Mouse (Mus musculus): ENCODE measurements at regions not wholly inside any gene's neighbourhood (a gene's known extent, or its start where the extent isn't known, plus 50 kb on each side); places are given as distances from the start of the nearest gene placed in this dataset.

GRCm38 (mm10) chr13:37585476-37585875, 192.7 kb upstream of the Rreb1 start:
- H3K4me3 ChIP-seq (ENCODE audit: low read length) = no peak overlapping the region
- no peak for ATAC-seq (ENCODE audit: low FRiP score, low TSS enrichment)
- H3K36me3 ChIP-seq (ENCODE audit: control insufficient read depth, insufficient read depth, low read length) = no peaks in the 10 kb centered on the region
- WGBS = 77% methylated on average over 5 of the region's 5 CpGs
- no peaks in the 10 kb centered on the region for H3K4me1 ChIP-seq (ENCODE audit: control insufficient read depth, insufficient read depth, low read length)
- no peaks in the 10 kb centered on the region for H3K9me3 ChIP-seq (ENCODE audit: control insufficient read depth, low read length)
- no peak overlapping the region for H3K9ac ChIP-seq (ENCODE audit: low read depth, low read length)
- H3K27ac ChIP-seq (ENCODE audit: low read depth, low read length) = no peak overlapping the region
- no peaks in the 10 kb centered on the region for H3K27me3 ChIP-seq (ENCODE audit: control insufficient read depth, insufficient read depth, low read length)
- H3K4me2 ChIP-seq (replicated peaks; ENCODE audit: low read depth, low read length) = no peak overlapping the region

- Histone ChIP-seq H3K36me3 (ENCODE audit: control insufficient read depth, insufficient read depth, low read length) (no peaks in the 10 kb centered on the region), H3K4me1 (ENCODE audit: control insufficient read depth, insufficient read depth, low read length) (no peaks in the 10 kb centered on the region), H3K9ac (ENCODE audit: low read depth, low read length) (no peak overlapping the region), H3K27me3 (ENCODE audit: control insufficient read depth, insufficient read depth, low read length) (no peaks in the 10 kb centered on the region), H3K4me2 (replicated peaks; ENCODE audit: low read depth, low read length) (no peak overlapping the region), H3K4me3 (ENCODE audit: low read length) (no peak overlapping the region), H3K9me3 (ENCODE audit: control insufficient read depth, low read length) (no peaks in the 10 kb centered on the region), H3K27ac (ENCODE audit: low read depth, low read length) (no peak overlapping the region)
- ATAC-seq (ENCODE audit: low FRiP score, low TSS enrichment) = no peak
- WGBS = 29% methylated on average over 4 of the region's 4 CpGs
Measured at GRCm38 (mm10) chr13:37586511-37586910, 191.7 kb upstream of the Rreb1 start.

GRCm38 (mm10) chr13:37587911-37588310, 190.3 kb upstream of the Rreb1 start:
- Histone ChIP-seq H3K9ac (ENCODE audit: low read depth, low read length) (no peak overlapping the region), H3K27ac (ENCODE audit: low read depth, low read length) (no peak overlapping the region), H3K4me2 (replicated peaks; ENCODE audit: low read depth, low read length) (no peak overlapping the region), H3K27me3 (ENCODE audit: control insufficient read depth, insufficient read depth, low read length) (no peaks in the 10 kb centered on the region), H3K36me3 (ENCODE audit: control insufficient read depth, insufficient read depth, low read length) (no peaks in the 10 kb centered on the region), H3K9me3 (ENCODE audit: control insufficient read depth, low read length) (no peaks in the 10 kb centered on the region), H3K4me3 (ENCODE audit: low read length) (no peak overlapping the region), H3K4me1 (ENCODE audit: control insufficient read depth, insufficient read depth, low read length) (no peaks in the 10 kb centered on the region)
- WGBS = 92% methylated on average over 3 of the region's 3 CpGs
- ATAC-seq (ENCODE audit: low FRiP score, low TSS enrichment) = no peak

- no peaks in the 10 kb centered on the region for H3K9me3 ChIP-seq (ENCODE audit: control insufficient read depth, low read length)
- no peak overlapping the region for H3K4me2 ChIP-seq (replicated peaks; ENCODE audit: low read depth, low read length)
- H3K4me1 ChIP-seq (ENCODE audit: control insufficient read depth, insufficient read depth, low read length) = no peaks in the 10 kb centered on the region
- no peaks in the 10 kb centered on the region for H3K36me3 ChIP-seq (ENCODE audit: control insufficient read depth, insufficient read depth, low read length)
- H3K9ac ChIP-seq (ENCODE audit: low read depth, low read length) = no peak overlapping the region
- H3K27ac ChIP-seq (ENCODE audit: low read depth, low read length) = no peak overlapping the region
- H3K27me3 ChIP-seq (ENCODE audit: control insufficient read depth, insufficient read depth, low read length) = no peaks in the 10 kb centered on the region
- ATAC-seq (ENCODE audit: low FRiP score, low TSS enrichment) = no peak
- 90% methylated on average over 8 of the region's 8 CpGs for WGBS
- H3K4me3 ChIP-seq (ENCODE audit: low read length) = no peak overlapping the region
Measured at GRCm38 (mm10) chr13:37588528-37589176, 189.5 kb upstream of the Rreb1 start.

GRCm38 (mm10) chr13:37592149-37592548, 186.1 kb upstream of the Rreb1 start:
- H3K9ac ChIP-seq (ENCODE audit: low read depth, low read length) = no peak overlapping the region
- no peak for ATAC-seq (ENCODE audit: low FRiP score, low TSS enrichment)
- no peak overlapping the region for H3K4me2 ChIP-seq (replicated peaks; ENCODE audit: low read depth, low read length)
- no peak overlapping the region for H3K27ac ChIP-seq (ENCODE audit: low read depth, low read length)
- no peaks in the 10 kb centered on the region for H3K36me3 ChIP-seq (ENCODE audit: control insufficient read depth, insufficient read depth, low read length)
- no peaks in the 10 kb centered on the region for H3K9me3 ChIP-seq (ENCODE audit: control insufficient read depth, low read length)
- H3K27me3 ChIP-seq (ENCODE audit: control insufficient read depth, insufficient read depth, low read length) = no peaks in the 10 kb centered on the region
- 80% methylated on average over 5 of the region's 5 CpGs for WGBS
- H3K4me3 ChIP-seq (ENCODE audit: low read length) = no peak overlapping the region
- 0 out of 2 replicates have a peak, but pooled peaks cover 5% of the 10 kb centered on the region for H3K4me1 ChIP-seq (ENCODE audit: control insufficient read depth, insufficient read depth, low read length)

- WGBS = 17% methylated on average over 8 of the region's 8 CpGs
- Histone ChIP-seq H3K4me2 (replicated peaks; ENCODE audit: low read depth, low read length) (no peak overlapping the region), H3K4me1 (ENCODE audit: control insufficient read depth, insufficient read depth, low read length) (peaks cover 11% of the 10 kb centered on the region), H3K9me3 (ENCODE audit: control insufficient read depth, low read length) (no peaks in the 10 kb centered on the region), H3K36me3 (ENCODE audit: control insufficient read depth, insufficient read depth, low read length) (no peaks in the 10 kb centered on the region), H3K27me3 (ENCODE audit: control insufficient read depth, insufficient read depth, low read length) (no peaks in the 10 kb centered on the region), H3K27ac (ENCODE audit: low read depth, low read length) (no peak overlapping the region), H3K9ac (ENCODE audit: low read depth, low read length) (no peak overlapping the region), H3K4me3 (ENCODE audit: low read length) (no peak overlapping the region)
- no peak for ATAC-seq (ENCODE audit: low FRiP score, low TSS enrichment)
Measured at GRCm38 (mm10) chr13:37595196-37595595, 183.0 kb upstream of the Rreb1 start.

GRCm38 (mm10) chr13:37597575-37597974, 180.6 kb upstream of the Rreb1 start:
- peaks cover 11% of the 10 kb centered on the region for H3K4me1 ChIP-seq (ENCODE audit: control insufficient read depth, insufficient read depth, low read length)
- no peaks in the 10 kb centered on the region for H3K36me3 ChIP-seq (ENCODE audit: control insufficient read depth, insufficient read depth, low read length)
- H3K27ac ChIP-seq (ENCODE audit: low read depth, low read length) = peak overlapping the region; percentile 71
- H3K9me3 ChIP-seq (ENCODE audit: control insufficient read depth, low read length) = no peaks in the 10 kb centered on the region
- no peak overlapping the region for H3K4me3 ChIP-seq (ENCODE audit: low read length)
- no peaks in the 10 kb centered on the region for H3K27me3 ChIP-seq (ENCODE audit: control insufficient read depth, insufficient read depth, low read length)
- no peak overlapping the region for H3K4me2 ChIP-seq (replicated peaks; ENCODE audit: low read depth, low read length)
- peak; percentile 66; the same call in 1 of the 2 replicates for ATAC-seq (ENCODE audit: low FRiP score, low TSS enrichment)
- H3K9ac ChIP-seq (ENCODE audit: low read depth, low read length) = no peak overlapping the region
- 37% methylated on average over 8 of the region's 8 CpGs for WGBS

GRCm38 (mm10) chr13:37598165-37598775, 179.9 kb upstream of the Rreb1 start:
- Histone ChIP-seq H3K4me2 (replicated peaks; ENCODE audit: low read depth, low read length) (no peak overlapping the region), H3K9me3 (ENCODE audit: control insufficient read depth, low read length) (no peaks in the 10 kb centered on the region), H3K4me1 (ENCODE audit: control insufficient read depth, insufficient read depth, low read length) (peaks cover 11% of the 10 kb centered on the region), H3K27ac (ENCODE audit: low read depth, low read length) (peak overlapping the region; percentile 71), H3K27me3 (ENCODE audit: control insufficient read depth, insufficient read depth, low read length) (no peaks in the 10 kb centered on the region), H3K9ac (ENCODE audit: low read depth, low read length) (no peak overlapping the region), H3K36me3 (ENCODE audit: control insufficient read depth, insufficient read depth, low read length) (no peaks in the 10 kb centered on the region), H3K4me3 (ENCODE audit: low read length) (no peak overlapping the region)
- WGBS = 75% methylated on average over 10 of the region's 10 CpGs
- ATAC-seq (ENCODE audit: low FRiP score, low TSS enrichment) = no peak

GRCm38 (mm10) chr13:37599679-37600078, 178.5 kb upstream of the Rreb1 start:
- peaks cover 11% of the 10 kb centered on the region for H3K4me1 ChIP-seq (ENCODE audit: control insufficient read depth, insufficient read depth, low read length)
- no peaks in the 10 kb centered on the region for H3K27me3 ChIP-seq (ENCODE audit: control insufficient read depth, insufficient read depth, low read length)
- H3K36me3 ChIP-seq (ENCODE audit: control insufficient read depth, insufficient read depth, low read length) = no peaks in the 10 kb centered on the region
- H3K9ac ChIP-seq (ENCODE audit: low read depth, low read length) = no peak overlapping the region
- no peak for ATAC-seq (ENCODE audit: low FRiP score, low TSS enrichment)
- H3K4me2 ChIP-seq (replicated peaks; ENCODE audit: low read depth, low read length) = no peak overlapping the region
- 96% methylated on average over 1 of the region's 1 CpGs for WGBS
- H3K27ac ChIP-seq (ENCODE audit: low read depth, low read length) = no peak overlapping the region
- no peaks in the 10 kb centered on the region for H3K9me3 ChIP-seq (ENCODE audit: control insufficient read depth, low read length)
- no peak overlapping the region for H3K4me3 ChIP-seq (ENCODE audit: low read length)

Measured in kidney, embryonic 14.5 days (tissue).